Mouse (Mus musculus): ENCODE results near the gene BC067074.

- TF ChIP-seq POLR2A (IDR thresholded peaks at IDR 0.05; ENCODE audit: borderline replicate concordance, control insufficient read depth, low read depth, low read length) (no peak), CTCF (IDR thresholded peaks at IDR 0.05; ENCODE audit: control insufficient read depth, insufficient read depth, low read length) (no peak)
Measured at GRCm38 (mm10) chr13:113382201-113382600, 89.2 kb downstream of the BC067074 start.

Measured in bone marrow, adult 2 months (tissue).